Mouse (Mus musculus) kidney, adult 8-10 months (tissue): ENCODE results near the gene Frmd8.

Experiments used
- DNase-seq, 2 experiments: peaks; one replicate each; pipeline ENCODE4 v3.0.0; 2022

The Frmd8 gene

GRCm38 (mm10) chr19:5848826-5849672 is 26.0 kb downstream of the Frmd8 start:
- DNase-seq: no peak

- DNase-seq: peak; percentile 73 to 76
These were observed 26.8 kb downstream of the Frmd8 start for GRCm38 (mm10) chr19:5848032-5848825.

GRCm38 (mm10) chr19:5847306-5847796 is 27.7 kb downstream of the Frmd8 start:
- DNase-seq: peak in 1 of 2 experiments; percentile 73

GRCm38 (mm10) chr19:5846557-5847305 is 28.3 kb downstream of the Frmd8 start:
- peak; percentile 85 to 93 for DNase-seq

- peak in 1 of 2 experiments; percentile 41 for DNase-seq
These were observed 28.9 kb downstream of the Frmd8 start for GRCm38 (mm10) chr19:5846154-5846553.

- DNase-seq: peak; percentile 96 to 98
These were observed 29.5 kb downstream of the Frmd8 start for GRCm38 (mm10) chr19:5845319-5846135.

- no peak for DNase-seq
These were observed 30.2 kb downstream of the Frmd8 start for GRCm38 (mm10) chr19:5844831-5845318.

GRCm38 (mm10) chr19:5843781-5844691 is 31.0 kb downstream of the Frmd8 start:
- DNase-seq: peak in 1 of 2 experiments; percentile 37

- peak in 1 of 2 experiments; percentile 47 for DNase-seq
These were observed 32.0 kb downstream of the Frmd8 start for GRCm38 (mm10) chr19:5842785-5843730.

- DNase-seq: no peak
These were observed 32.9 kb downstream of the Frmd8 start for GRCm38 (mm10) chr19:5841999-5842784.

GRCm38 (mm10) chr19:5841389-5841946 is 33.6 kb downstream of the Frmd8 start:
- peak in 1 of 2 experiments; percentile 59 for DNase-seq

GRCm38 (mm10) chr19:5840890-5841388 is 34.1 kb downstream of the Frmd8 start:
- peak in 1 of 2 experiments; percentile 22 for DNase-seq

GRCm38 (mm10) chr19:5840086-5840889 is 34.8 kb downstream of the Frmd8 start:
- peak; percentile 41 to 50 for DNase-seq

- peak in 1 of 2 experiments; percentile 25 for DNase-seq
These were observed 35.6 kb downstream of the Frmd8 start for GRCm38 (mm10) chr19:5839317-5840085.

GRCm38 (mm10) chr19:5838892-5839165 is 36.2 kb downstream of the Frmd8 start:
- DNase-seq: no peak

- peak in 1 of 2 experiments; percentile 22 for DNase-seq
These were observed 36.8 kb downstream of the Frmd8 start for GRCm38 (mm10) chr19:5838136-5838891.
